Mouse (Mus musculus) urinary bladder, postnatal 25 days (tissue): ENCODE data around the gene Lztr1.
"Not testable (repeated sequence)": the region's sequence is repeated elsewhere in the genome, so short reads cannot be mapped to it uniquely, and the experiment has no call there.

ENCODE experiments used
- DNase-seq: peaks from one replicate; pipeline ENCODE4 v3.0.0; 2022; ENCODE audit warnings: low spot score

Lztr1 gene

GRCm38 (mm10) chr16:17507018-17507552, 1.4 kb upstream of the Lztr1 start:
- no peak for DNase-seq

GRCm38 (mm10) chr16:17508031-17508430, 457 bp upstream of the Lztr1 start:
- not testable (repeated sequence) for DNase-seq

GRCm38 (mm10) chr16:17509240-17509597, 731 bp downstream of the Lztr1 start:
- DNase-seq = no peak

- DNase-seq = no peak
Measured at GRCm38 (mm10) chr16:17510143-17510542, 1.7 kb downstream of the Lztr1 start.

GRCm38 (mm10) chr16:17510686-17511085, 2.2 kb downstream of the Lztr1 start:
- no peak for DNase-seq

- DNase-seq = no peak
Measured at GRCm38 (mm10) chr16:17511431-17511830, 2.9 kb downstream of the Lztr1 start.

- no peak for DNase-seq
Measured at GRCm38 (mm10) chr16:17518910-17519309, 10.4 kb downstream of the Lztr1 start.

- no peak for DNase-seq
Measured at GRCm38 (mm10) chr16:17524156-17524555, 15.7 kb downstream of the Lztr1 start.

- DNase-seq = no peak
Measured at GRCm38 (mm10) chr16:17525524-17525923, 17.0 kb downstream of the Lztr1 start.

- no peak for DNase-seq
Measured at GRCm38 (mm10) chr16:17526223-17526622, 17.7 kb downstream of the Lztr1 start.

GRCm38 (mm10) chr16:17527606-17528005, 19.1 kb downstream of the Lztr1 start:
- DNase-seq = no peak

- DNase-seq = no peak
Measured at GRCm38 (mm10) chr16:17528276-17528675, 19.8 kb downstream of the Lztr1 start.

GRCm38 (mm10) chr16:17529981-17530586, 21.6 kb downstream of the Lztr1 start:
- DNase-seq = peak; percentile 27

- DNase-seq = peak; percentile 98
Measured at GRCm38 (mm10) chr16:17530640-17531288, 22.3 kb downstream of the Lztr1 start, which contains the start of gene Thap7. Gene Thap7, minus strand, starts transcription at chr16:17531136.

- DNase-seq = peak; percentile 15
Measured at GRCm38 (mm10) chr16:17532271-17532670, 23.8 kb downstream of the Lztr1 start.

GRCm38 (mm10) chr16:17532676-17533329, 24.3 kb downstream of the Lztr1 start:
- DNase-seq = no peak

- no peak for DNase-seq
Measured at GRCm38 (mm10) chr16:17536584-17536983, 28.1 kb downstream of the Lztr1 start.

GRCm38 (mm10) chr16:17542632-17543031, 34.1 kb downstream of the Lztr1 start:
- DNase-seq = no peak

- DNase-seq = no peak
Measured at GRCm38 (mm10) chr16:17552837-17553236, 44.3 kb downstream of the Lztr1 start.

GRCm38 (mm10) chr16:17553910-17554685, 45.6 kb downstream of the Lztr1 start:
- no peak for DNase-seq

GRCm38 (mm10) chr16:17554702-17555101, 46.2 kb downstream of the Lztr1 start:
- DNase-seq = not testable (repeated sequence)

GRCm38 (mm10) chr16:17556180-17556579, 47.7 kb downstream of the Lztr1 start:
- no peak for DNase-seq
